Mouse (Mus musculus) ES-Bruce4 (cell line): ENCODE measurements around the gene Ddx5.

Experiments
- CTCF ChIP-seq: IDR thresholded peaks from one replicate; pipeline ENCODE4 v1.8.1; 2011; ENCODE audit warnings: low read depth, low read length
- POLR2A ChIP-seq: IDR thresholded peaks from one replicate; pipeline ENCODE4 v1.8.1; 2011; ENCODE audit warnings: low read length; ENCODE audit not compliant: insufficient read depth

DNA sequence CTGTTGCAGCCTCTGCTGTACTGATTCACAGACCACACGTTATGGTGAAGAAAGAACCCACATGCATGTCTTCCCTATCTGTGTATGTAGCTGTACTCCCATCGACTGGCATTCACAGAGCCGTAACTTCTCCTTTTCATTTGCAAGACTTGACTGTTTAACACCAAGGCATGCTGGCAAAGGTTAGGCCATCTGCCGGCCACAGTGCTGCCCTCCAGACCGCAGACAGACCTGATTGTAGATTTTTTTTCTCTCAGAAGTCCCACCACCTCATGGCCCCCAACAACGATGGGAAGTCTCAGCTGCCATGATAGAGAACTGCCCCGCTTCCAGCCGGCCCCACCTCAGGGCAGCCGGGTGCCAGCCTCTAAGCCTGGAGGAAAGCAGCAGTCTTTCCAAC lies 30.6 kb upstream of the Ddx5 start:
- no peak for TF ChIP-seq POLR2A
- TF ChIP-seq CTCF: no peak
